Mouse (Mus musculus): ENCODE measurements around the gene Cops3. TPM values are rescaled to one million over a fixed set of nuclear protein-coding genes. Genes with fewer than 3 reads are reported as not detected.

The Cops3 gene
- total and polyA plus RNA-seq, 2 experiments, result 11.8 to 63.4 TPM

DNA sequence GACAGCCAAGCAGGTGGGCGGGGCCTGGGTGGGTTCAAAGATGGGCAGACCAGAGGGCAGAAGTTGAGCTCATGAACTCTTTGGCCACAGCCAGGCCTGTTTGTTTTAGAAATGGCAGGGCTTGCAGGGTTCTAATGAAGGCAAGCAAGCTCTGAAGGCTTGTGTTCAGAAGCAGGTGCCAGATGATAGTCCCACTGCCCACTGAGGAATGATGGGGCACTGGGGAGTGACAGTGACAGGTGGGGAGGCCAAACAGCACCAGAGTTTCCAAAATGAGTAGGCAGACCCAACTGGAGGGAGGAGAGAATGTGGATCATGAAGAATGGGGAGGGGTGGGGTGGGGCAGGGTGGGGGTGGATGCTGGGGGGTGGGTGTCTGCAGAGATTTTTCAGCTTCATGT is 34.4 kb downstream of the Cops3 start:
- DNase-seq (ENCODE audit: extremely low read depth, low read depth, low spot score), result peak; percentile 43
- no peak overlapping the region for H3K4me3 ChIP-seq (ENCODE audit: insufficient read depth, low read depth, low read length)
- peaks cover 8% of the 10 kb centered on the region for H3K4me1 ChIP-seq (ENCODE audit: control insufficient read depth, insufficient read depth, low read length)
- H3K36me3 ChIP-seq (ENCODE audit: control insufficient read depth, insufficient read depth, low read length), result peaks cover 45% of the 10 kb centered on the region
- no peaks in the 10 kb centered on the region for H3K27me3 ChIP-seq (ENCODE audit: control insufficient read depth, insufficient read depth, low read length)
- peaks cover 18% of the 10 kb centered on the region for H3K79me2 ChIP-seq (ENCODE audit: control insufficient read depth, insufficient read depth, low read length)
- H3K9ac ChIP-seq (ENCODE audit: low read depth, low read length), result no peak overlapping the region
- no peak for TF ChIP-seq POLR2A (IDR thresholded peaks at IDR 0.05; ENCODE audit: extremely low read depth, insufficient read depth, low read length)
- TF ChIP-seq CTCF (IDR thresholded peaks at IDR 0.05; ENCODE audit: low read depth, low read length), result no peak
- H3K27ac ChIP-seq (replicated peaks; ENCODE audit: insufficient read depth, low read depth, low read length), result no peak overlapping the region
- 95% methylated on average over 1 of the region's 1 CpGs for WGBS

DNA sequence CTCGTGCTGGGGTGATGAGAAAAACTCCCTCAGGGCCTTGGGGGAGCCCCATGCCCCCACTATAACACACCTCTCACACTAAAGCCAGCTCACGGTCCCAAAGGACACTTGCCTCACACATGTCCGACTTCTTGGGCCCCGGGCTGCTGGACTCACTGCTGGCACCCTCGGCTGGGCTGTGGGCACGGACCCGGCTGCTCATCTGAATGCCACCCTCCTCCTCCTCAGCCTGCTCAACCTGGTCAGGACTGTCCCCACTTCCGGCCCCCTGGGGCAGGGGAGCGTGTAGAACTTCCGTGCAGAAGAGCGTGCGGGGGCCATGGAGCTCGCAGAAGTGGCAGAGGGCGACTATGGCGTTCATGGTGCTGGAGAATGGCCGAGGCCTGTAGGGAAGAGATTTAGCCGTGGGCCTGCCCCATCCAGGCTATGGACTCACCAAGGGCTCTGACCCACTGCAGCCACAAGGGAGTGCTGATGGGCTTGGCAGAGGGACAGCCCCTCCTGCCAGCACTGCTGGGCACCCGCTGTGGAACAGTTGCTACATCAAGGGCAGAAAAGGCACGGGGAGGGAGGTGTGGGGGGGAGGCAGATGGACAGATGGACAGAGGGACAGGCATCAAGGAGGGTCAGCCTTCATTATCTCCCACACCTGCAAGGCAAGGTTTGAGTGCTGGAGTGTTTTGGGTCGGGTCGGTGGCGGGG is 35.1 kb downstream of the Cops3 start:
- no peak for DNase-seq (ENCODE audit: extremely low read depth, low read depth, low spot score)
- no peak overlapping the region for H3K4me3 ChIP-seq (ENCODE audit: insufficient read depth, low read depth, low read length)
- no peaks in the 10 kb centered on the region for H3K27me3 ChIP-seq (ENCODE audit: control insufficient read depth, insufficient read depth, low read length)
- H3K9ac ChIP-seq (ENCODE audit: low read depth, low read length), result no peak overlapping the region
- peaks cover 52% of the 10 kb centered on the region for H3K36me3 ChIP-seq (ENCODE audit: control insufficient read depth, insufficient read depth, low read length)
- peaks cover 18% of the 10 kb centered on the region for H3K79me2 ChIP-seq (ENCODE audit: control insufficient read depth, insufficient read depth, low read length)
- no peak overlapping the region for H3K27ac ChIP-seq (replicated peaks; ENCODE audit: insufficient read depth, low read depth, low read length)
- peaks cover 8% of the 10 kb centered on the region for H3K4me1 ChIP-seq (ENCODE audit: control insufficient read depth, insufficient read depth, low read length)
- TF ChIP-seq CTCF (IDR thresholded peaks at IDR 0.05; ENCODE audit: low read depth, low read length) (0 out of 2 replicates have a peak, but pooled peaks have one; percentile 10), POLR2A (IDR thresholded peaks at IDR 0.05; ENCODE audit: extremely low read depth, insufficient read depth, low read length) (no peak)
- 88% methylated on average over 22 of the region's 22 CpGs for WGBS

DNA sequence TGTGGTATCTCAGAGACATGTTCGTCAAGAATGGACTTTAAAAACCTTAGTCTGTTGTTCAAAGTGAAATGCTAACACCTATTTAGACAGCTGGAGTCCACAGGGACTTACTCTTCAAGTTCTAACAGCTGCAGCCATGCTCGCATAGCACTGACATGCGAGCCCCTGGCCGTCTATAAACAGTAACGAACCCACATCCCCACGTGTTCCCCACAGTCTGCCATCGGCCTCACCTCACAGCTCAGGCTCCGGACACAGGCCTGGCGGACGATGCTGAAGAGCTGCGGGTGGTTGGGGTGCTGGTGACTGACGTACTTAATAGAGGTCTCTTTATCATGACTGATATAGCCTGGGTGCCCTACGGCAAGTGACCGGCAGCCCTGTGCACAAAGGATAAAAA is 36.1 kb downstream of the Cops3 start:
- Histone ChIP-seq H3K36me3 (ENCODE audit: control insufficient read depth, insufficient read depth, low read length) (peaks cover 62% of the 10 kb centered on the region), H3K27ac (replicated peaks; ENCODE audit: insufficient read depth, low read depth, low read length) (no peak overlapping the region), H3K27me3 (ENCODE audit: control insufficient read depth, insufficient read depth, low read length) (no peaks in the 10 kb centered on the region), H3K4me1 (ENCODE audit: control insufficient read depth, insufficient read depth, low read length) (peaks cover 4% of the 10 kb centered on the region), H3K4me3 (ENCODE audit: insufficient read depth, low read depth, low read length) (no peak overlapping the region), H3K79me2 (ENCODE audit: control insufficient read depth, insufficient read depth, low read length) (peaks cover 14% of the 10 kb centered on the region), H3K9ac (ENCODE audit: low read depth, low read length) (no peak overlapping the region)
- TF ChIP-seq POLR2A (IDR thresholded peaks at IDR 0.05; ENCODE audit: extremely low read depth, insufficient read depth, low read length), result no peak
- 93% methylated on average over 14 of the region's 14 CpGs for WGBS
- no peak for DNase-seq (ENCODE audit: extremely low read depth, low read depth, low spot score)

DNA sequence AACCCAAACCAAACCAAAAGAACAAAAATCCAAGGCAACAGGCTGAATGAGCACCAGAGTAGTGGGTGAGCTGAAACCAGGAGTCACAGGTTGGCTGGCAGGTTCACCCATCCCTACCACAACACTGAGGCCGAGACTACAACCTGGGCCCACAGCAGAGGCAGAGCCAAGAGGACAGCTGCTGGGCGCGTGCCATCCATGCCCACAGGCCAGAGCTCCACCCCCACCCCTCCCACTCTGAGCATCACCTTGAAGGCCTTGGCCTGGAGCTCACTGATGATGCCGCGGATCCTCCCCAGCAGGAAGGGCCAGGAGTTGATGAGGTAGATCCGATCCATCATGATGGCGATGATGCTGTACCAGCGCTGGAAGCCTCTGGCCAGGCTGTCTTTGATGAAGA is 37.8 kb downstream of the Cops3 start:
- Histone ChIP-seq H3K27me3 (ENCODE audit: control insufficient read depth, insufficient read depth, low read length) (no peaks in the 10 kb centered on the region), H3K27ac (replicated peaks; ENCODE audit: insufficient read depth, low read depth, low read length) (no peak overlapping the region), H3K36me3 (ENCODE audit: control insufficient read depth, insufficient read depth, low read length) (peaks cover 67% of the 10 kb centered on the region), H3K79me2 (ENCODE audit: control insufficient read depth, insufficient read depth, low read length) (peaks cover 6% of the 10 kb centered on the region), H3K4me3 (ENCODE audit: insufficient read depth, low read depth, low read length) (no peak overlapping the region), H3K4me1 (ENCODE audit: control insufficient read depth, insufficient read depth, low read length) (peaks cover 2% of the 10 kb centered on the region; the same call in 1 of the 2 replicates), H3K9ac (ENCODE audit: low read depth, low read length) (no peak overlapping the region)
- WGBS, result 76% methylated on average over 8 of the region's 8 CpGs
- TF ChIP-seq POLR2A (IDR thresholded peaks at IDR 0.05; ENCODE audit: extremely low read depth, insufficient read depth, low read length), result no peak
- TF ChIP-seq CTCF (IDR thresholded peaks at IDR 0.05; ENCODE audit: low read depth, low read length), result no peak
- peak; percentile 14 for DNase-seq (ENCODE audit: extremely low read depth, low read depth, low spot score)

DNA sequence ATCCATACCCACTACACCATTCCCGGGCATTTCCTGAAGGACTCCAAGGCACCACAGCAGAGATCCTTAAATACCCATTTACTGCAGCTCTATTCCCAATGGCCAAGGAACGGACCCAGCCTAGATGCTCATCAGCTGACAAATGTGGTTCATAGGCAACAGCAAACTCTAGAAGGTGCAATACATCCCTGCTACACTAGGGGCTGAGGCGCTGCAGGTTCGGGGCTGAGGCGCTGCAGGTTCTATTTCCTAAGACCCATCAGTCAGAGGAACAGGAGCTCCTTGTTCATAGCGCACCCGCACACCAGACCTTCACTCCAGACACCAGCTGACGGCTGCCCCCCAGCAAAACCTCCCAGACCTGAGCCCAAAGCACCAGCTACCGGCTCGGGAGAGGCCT is 39.2 kb downstream of the Cops3 start:
- Histone ChIP-seq H3K36me3 (ENCODE audit: control insufficient read depth, insufficient read depth, low read length) (peaks cover 66% of the 10 kb centered on the region), H3K27ac (replicated peaks; ENCODE audit: insufficient read depth, low read depth, low read length) (no peak overlapping the region), H3K4me3 (ENCODE audit: insufficient read depth, low read depth, low read length) (no peak overlapping the region), H3K4me1 (ENCODE audit: control insufficient read depth, insufficient read depth, low read length) (peaks cover 2% of the 10 kb centered on the region; the same call in 1 of the 2 replicates), H3K27me3 (ENCODE audit: control insufficient read depth, insufficient read depth, low read length) (no peaks in the 10 kb centered on the region), H3K79me2 (ENCODE audit: control insufficient read depth, insufficient read depth, low read length) (peaks cover 6% of the 10 kb centered on the region), H3K9ac (ENCODE audit: low read depth, low read length) (no peak overlapping the region)
- no peak for TF ChIP-seq POLR2A (IDR thresholded peaks at IDR 0.05; ENCODE audit: extremely low read depth, insufficient read depth, low read length)
- TF ChIP-seq CTCF (IDR thresholded peaks at IDR 0.05; ENCODE audit: low read depth, low read length), result peak; percentile 13; the same call in 1 of the 2 replicates
- no peak for DNase-seq (ENCODE audit: extremely low read depth, low read depth, low spot score)
- 96% methylated on average over 10 of the region's 10 CpGs for WGBS

DNA sequence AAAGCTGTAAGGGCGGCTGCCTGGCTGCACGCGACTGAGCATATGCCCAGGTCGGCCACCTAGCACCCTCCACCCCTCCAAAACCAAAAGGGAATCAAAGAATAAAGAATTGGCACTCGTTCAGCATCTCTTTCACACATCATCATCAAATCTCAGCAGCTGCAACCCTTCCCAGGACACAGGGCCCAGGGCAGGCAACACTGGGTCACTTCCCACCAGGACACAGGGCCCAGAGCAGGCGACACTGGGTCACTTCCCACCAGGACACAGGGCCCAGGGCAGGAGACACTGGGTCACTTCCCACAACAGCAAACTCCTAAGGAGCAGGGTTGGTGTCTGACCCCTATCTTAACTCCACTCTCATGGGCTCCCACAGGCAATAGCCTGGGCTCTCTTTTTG is 46.2 kb downstream of the Cops3 start:
- Histone ChIP-seq H3K27me3 (ENCODE audit: control insufficient read depth, insufficient read depth, low read length) (no peaks in the 10 kb centered on the region), H3K79me2 (ENCODE audit: control insufficient read depth, insufficient read depth, low read length) (no peaks in the 10 kb centered on the region), H3K4me1 (ENCODE audit: control insufficient read depth, insufficient read depth, low read length) (no peaks in the 10 kb centered on the region), H3K9ac (ENCODE audit: low read depth, low read length) (no peak overlapping the region), H3K36me3 (ENCODE audit: control insufficient read depth, insufficient read depth, low read length) (peaks cover 41% of the 10 kb centered on the region), H3K4me3 (ENCODE audit: insufficient read depth, low read depth, low read length) (no peak overlapping the region), H3K27ac (replicated peaks; ENCODE audit: insufficient read depth, low read depth, low read length) (no peak overlapping the region)
- TF ChIP-seq POLR2A (IDR thresholded peaks at IDR 0.05; ENCODE audit: extremely low read depth, insufficient read depth, low read length), result no peak
- no peak for TF ChIP-seq CTCF (IDR thresholded peaks at IDR 0.05; ENCODE audit: low read depth, low read length)
- 95% methylated on average over 6 of the region's 6 CpGs for WGBS
- no peak for DNase-seq (ENCODE audit: extremely low read depth, low read depth, low spot score)
